Mouse (Mus musculus): ENCODE data around the gene Eif2d. TPM values are rescaled to one million over a fixed set of nuclear protein-coding genes. Genes with fewer than 3 reads are reported as not detected.

The Eif2d gene
- polyA plus RNA-seq, 1 experiment from 2014 or later = 58.7 TPM

- WGBS = 80% methylated on average over 7 of the region's 7 CpGs
- Histone ChIP-seq H3K27ac (ENCODE audit: low read depth, low read length) (no peak overlapping the region), H3K27me3 (ENCODE audit: control insufficient read depth, insufficient read depth, low read length) (no peaks in the 10 kb centered on the region), H3K9me3 (ENCODE audit: control insufficient read depth, low read length) (no peaks in the 10 kb centered on the region), H3K36me3 (ENCODE audit: control insufficient read depth, insufficient read depth, low read length) (no peaks in the 10 kb centered on the region), H3K4me2 (ENCODE audit: low read depth, low read length) (no peak overlapping the region), H3K4me1 (ENCODE audit: control insufficient read depth, insufficient read depth, low read length) (no peaks in the 10 kb centered on the region), H3K4me3 (ENCODE audit: low read depth, low read length) (no peak overlapping the region), H3K9ac (replicated peaks; ENCODE audit: low read depth, low read length) (no peak overlapping the region)
- no peak for ATAC-seq (ENCODE audit: low read depth)
Observed at GRCm38 (mm10) chr1:131236077-131236476, 83.1 kb downstream of the Eif2d start.

Other genes with a start within 250 kb of the Eif2d start
- gene Il20, start 241.7 kb upstream of the Eif2d start, polyA plus RNA-seq (2014; fragmentation: Nextera tagmentation; extraction: Ambion mirVana) = not detected in 2 replicates
- not detected in 2 replicates for gene Il19, start 213.1 kb upstream of the Eif2d start, polyA plus RNA-seq (2014; fragmentation: Nextera tagmentation; extraction: Ambion mirVana)
- gene Il10, start 133.3 kb upstream of the Eif2d start, polyA plus RNA-seq (2014; fragmentation: Nextera tagmentation; extraction: Ambion mirVana) = not detected in 2 replicates
- 15.8 and 16.1 TPM in 2 replicates for gene Mapkapk2, start 55.4 kb upstream of the Eif2d start, polyA plus RNA-seq (2014; fragmentation: Nextera tagmentation; extraction: Ambion mirVana)
- gene Dyrk3, start 14.8 kb upstream of the Eif2d start, polyA plus RNA-seq (2014; fragmentation: Nextera tagmentation; extraction: Ambion mirVana) = 12.6 and 16.5 TPM in 2 replicates
- gene Rassf5, start 92.1 kb downstream of the Eif2d start, polyA plus RNA-seq (2014; fragmentation: Nextera tagmentation; extraction: Ambion mirVana) = 4.8 and 5.7 TPM in 2 replicates
- gene Ikbke, start 126.4 kb downstream of the Eif2d start, polyA plus RNA-seq (2014; fragmentation: Nextera tagmentation; extraction: Ambion mirVana) = 0.55 and 0.93 TPM in 2 replicates